Mouse (Mus musculus): ENCODE measurements around the gene Dab1. TPM values are rescaled to one million over a fixed set of nuclear protein-coding genes. Genes with fewer than 3 reads are reported as not detected.

Gene Dab1
- polyA plus RNA-seq, 1 experiment from 2014 or later, result 11.2 TPM

DNA sequence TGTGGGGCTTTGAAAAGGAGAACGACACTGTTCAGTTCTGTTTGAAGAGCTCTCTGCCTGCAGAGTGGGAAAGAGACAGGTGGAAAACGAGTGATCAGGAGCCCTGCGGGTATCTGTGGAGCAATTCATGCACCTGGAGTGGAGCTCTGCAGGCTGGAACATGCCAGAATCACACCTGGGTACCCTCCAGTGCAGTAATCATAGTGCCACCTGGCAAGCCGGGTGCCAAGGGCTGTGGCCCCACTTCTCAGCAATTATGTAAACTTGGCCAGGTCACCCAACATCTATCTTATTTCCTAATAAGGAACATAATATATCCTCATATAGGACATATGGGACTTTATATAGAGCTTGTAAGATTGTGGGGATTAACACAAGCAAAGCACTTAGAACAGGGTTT lies 156.6 kb downstream of the Dab1 start:
- ATAC-seq (ENCODE audit: insufficient read depth, low FRiP score, low read depth), result no peak
- Histone ChIP-seq H3K27ac (no peak overlapping the region), H3K4me2 (no peak overlapping the region), H3K4me3 (replicated peaks) (no peak overlapping the region), H3K9me3 (no peaks in the 10 kb centered on the region), H3K9ac (no peak overlapping the region), H3K27me3 (replicated peaks) (no peaks in the 10 kb centered on the region), H3K36me3 (no peaks in the 10 kb centered on the region), H3K4me1 (no peaks in the 10 kb centered on the region)
- 53% methylated on average over 4 of the region's 4 CpGs for WGBS

DNA sequence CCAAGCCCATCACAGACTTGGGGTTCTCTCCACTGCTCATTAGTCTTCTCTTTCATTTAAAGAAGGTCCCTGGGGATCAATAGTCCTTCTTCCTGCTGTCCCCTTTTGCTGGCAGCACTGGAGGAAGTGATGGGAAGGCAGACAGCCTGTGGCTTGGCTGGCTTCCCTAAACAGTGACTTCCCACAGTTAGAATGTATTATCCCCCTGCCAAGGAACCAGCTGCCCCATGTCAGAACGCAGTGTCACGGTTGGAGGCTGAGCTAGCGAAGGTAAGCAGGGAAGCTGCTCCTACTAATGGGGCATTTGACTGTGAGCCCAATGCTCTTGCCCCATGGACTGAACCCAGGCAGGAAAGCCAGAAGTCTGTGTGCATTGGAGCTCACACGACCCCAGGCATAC lies 162.2 kb downstream of the Dab1 start:
- Histone ChIP-seq H3K36me3 (no peaks in the 10 kb centered on the region), H3K9me3 (no peaks in the 10 kb centered on the region), H3K9ac (no peak overlapping the region), H3K4me3 (replicated peaks) (no peak overlapping the region), H3K27ac (peak overlapping the region; percentile 6; the same call in 1 of the 2 replicates), H3K4me2 (no peak overlapping the region), H3K4me1 (peaks cover 6% of the 10 kb centered on the region; the same call in 1 of the 2 replicates), H3K27me3 (replicated peaks) (no peaks in the 10 kb centered on the region)
- ATAC-seq (ENCODE audit: insufficient read depth, low FRiP score, low read depth), result peak; percentile 39; the same call in 1 of the 2 replicates
- WGBS, result 46% methylated on average over 4 of the region's 4 CpGs

DNA sequence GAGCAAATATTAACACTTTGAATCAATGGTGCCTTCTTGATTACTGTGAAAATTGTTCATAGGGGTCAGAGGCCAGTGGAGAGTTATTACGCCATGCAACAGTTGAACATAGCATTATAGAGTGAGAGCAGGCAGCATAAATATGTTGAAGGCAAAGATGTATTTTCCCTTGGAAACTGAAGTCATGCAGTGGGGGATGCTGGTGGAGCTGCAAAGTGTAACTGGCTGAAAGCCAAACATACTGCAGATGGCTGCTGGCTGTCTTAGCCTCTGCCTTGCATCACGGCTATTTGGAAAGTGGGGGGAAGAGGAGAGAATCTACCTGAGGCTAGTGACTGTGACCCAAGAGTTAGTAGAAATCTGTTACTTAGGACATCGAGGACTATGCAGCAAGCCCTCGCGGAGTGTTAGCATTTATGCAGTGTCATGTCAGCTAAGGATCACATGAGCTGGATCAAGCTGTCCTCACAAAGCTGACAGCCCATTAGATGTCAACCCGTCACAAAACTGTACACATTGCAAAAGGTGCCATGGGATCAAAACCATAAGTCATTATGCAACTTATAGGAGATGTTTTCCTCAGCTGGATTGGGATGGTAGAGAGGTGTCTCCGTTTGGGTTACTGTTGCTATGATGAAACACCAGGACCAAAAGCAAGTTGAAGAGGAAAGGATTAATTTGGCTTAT lies 164.5 kb downstream of the Dab1 start:
- Histone ChIP-seq H3K9me3 (no peaks in the 10 kb centered on the region), H3K36me3 (no peaks in the 10 kb centered on the region), H3K4me2 (no peak overlapping the region), H3K27me3 (replicated peaks) (no peaks in the 10 kb centered on the region), H3K4me1 (peaks cover 6% of the 10 kb centered on the region; the same call in 1 of the 2 replicates), H3K4me3 (replicated peaks) (no peak overlapping the region), H3K27ac (no peak overlapping the region), H3K9ac (no peak overlapping the region)
- WGBS, result 61% methylated on average over 7 of the region's 7 CpGs
- ATAC-seq (ENCODE audit: insufficient read depth, low FRiP score, low read depth), result peak; percentile 50; the same call in 1 of the 2 replicates

DNA sequence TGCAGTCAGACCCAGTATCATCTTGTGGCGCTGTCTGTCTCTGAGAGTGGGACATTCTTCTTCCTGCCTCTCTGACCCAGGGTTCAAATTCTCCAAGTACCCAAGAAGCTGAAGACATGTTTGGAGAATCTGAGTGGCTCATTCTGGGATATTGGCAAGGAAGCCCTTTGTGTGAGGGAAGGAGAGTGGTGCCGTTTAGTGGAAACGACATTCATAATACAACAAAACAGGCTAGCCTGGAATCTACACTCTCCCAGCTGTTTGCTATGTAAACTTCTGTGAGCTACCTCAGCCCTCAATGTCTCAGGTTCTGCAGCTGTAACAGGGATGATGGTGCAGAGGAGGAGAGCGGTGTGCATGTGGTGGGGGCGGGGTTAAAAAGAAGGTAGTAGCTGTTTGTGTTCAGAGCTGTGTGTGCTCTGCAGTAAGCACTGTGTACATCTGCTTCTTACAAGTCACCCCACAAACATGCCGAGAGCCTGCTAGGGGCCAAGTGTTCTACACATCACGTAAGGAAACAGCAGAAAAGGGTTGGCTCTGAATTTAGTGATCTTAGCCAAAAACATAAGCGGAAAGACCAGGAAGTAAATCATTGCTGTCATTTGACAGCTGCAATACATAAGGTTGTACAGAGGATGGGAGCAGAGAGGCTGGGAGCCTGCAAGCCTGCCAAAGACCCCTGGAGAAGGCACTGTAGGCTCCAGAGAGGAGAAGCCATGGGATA lies 174.6 kb downstream of the Dab1 start:
- Histone ChIP-seq H3K36me3 (no peaks in the 10 kb centered on the region), H3K4me2 (no peak overlapping the region), H3K9me3 (no peaks in the 10 kb centered on the region), H3K9ac (no peak overlapping the region), H3K27ac (peak overlapping the region; percentile 78), H3K27me3 (replicated peaks) (no peaks in the 10 kb centered on the region), H3K4me3 (replicated peaks) (no peak overlapping the region), H3K4me1 (peaks cover 3% of the 10 kb centered on the region; the same call in 1 of the 2 replicates)
- ATAC-seq (ENCODE audit: insufficient read depth, low FRiP score, low read depth), result peak; percentile 82
- 40% methylated on average over 8 of the region's 8 CpGs for WGBS

DNA sequence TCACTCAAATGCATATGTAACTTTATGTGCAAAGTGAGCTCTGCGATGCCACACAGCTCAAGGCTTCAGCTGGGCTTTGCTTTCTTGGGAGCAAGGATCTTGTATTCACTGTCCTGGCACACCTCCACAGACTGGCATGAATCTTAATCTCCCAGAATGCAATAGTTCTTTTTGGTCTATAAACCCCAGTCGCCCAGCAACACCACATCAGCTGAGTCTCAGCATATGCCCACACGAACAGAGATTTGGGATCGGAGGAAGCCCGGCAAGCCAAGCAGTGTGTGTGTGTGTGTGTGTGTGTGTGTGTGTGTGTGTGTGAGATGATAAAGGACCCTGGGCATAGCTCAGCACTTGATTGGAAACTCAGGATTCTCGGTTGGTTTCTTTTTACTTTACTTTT lies 177.3 kb downstream of the Dab1 start:
- Histone ChIP-seq H3K9me3 (no peaks in the 10 kb centered on the region), H3K36me3 (no peaks in the 10 kb centered on the region), H3K27me3 (replicated peaks) (no peaks in the 10 kb centered on the region), H3K9ac (no peak overlapping the region), H3K4me2 (no peak overlapping the region), H3K4me1 (peaks cover 3% of the 10 kb centered on the region; the same call in 1 of the 2 replicates), H3K4me3 (replicated peaks) (no peak overlapping the region), H3K27ac (no peak overlapping the region)
- 79% methylated on average over 6 of the region's 6 CpGs for WGBS
- ATAC-seq (ENCODE audit: insufficient read depth, low FRiP score, low read depth), result no peak

DNA sequence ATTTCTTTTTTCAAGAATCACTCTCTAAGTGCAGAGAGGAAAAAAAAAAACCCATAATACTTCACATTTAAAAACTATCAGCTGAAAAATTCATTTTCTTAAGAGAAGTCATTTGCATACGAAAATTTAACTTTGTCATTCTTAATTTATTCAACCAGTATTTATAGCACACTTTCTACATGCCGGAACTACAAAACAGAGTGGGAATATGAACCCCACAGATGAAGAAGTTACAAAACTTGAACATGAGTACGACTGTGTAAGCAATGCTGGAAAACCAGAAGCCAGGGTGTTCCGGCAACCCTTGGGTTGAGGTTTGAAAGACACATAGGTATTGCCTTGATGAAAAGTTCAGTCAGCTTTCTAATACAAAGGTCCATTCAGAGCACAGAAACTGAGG lies 183.3 kb downstream of the Dab1 start:
- 85% methylated on average over 4 of the region's 4 CpGs for WGBS

DNA sequence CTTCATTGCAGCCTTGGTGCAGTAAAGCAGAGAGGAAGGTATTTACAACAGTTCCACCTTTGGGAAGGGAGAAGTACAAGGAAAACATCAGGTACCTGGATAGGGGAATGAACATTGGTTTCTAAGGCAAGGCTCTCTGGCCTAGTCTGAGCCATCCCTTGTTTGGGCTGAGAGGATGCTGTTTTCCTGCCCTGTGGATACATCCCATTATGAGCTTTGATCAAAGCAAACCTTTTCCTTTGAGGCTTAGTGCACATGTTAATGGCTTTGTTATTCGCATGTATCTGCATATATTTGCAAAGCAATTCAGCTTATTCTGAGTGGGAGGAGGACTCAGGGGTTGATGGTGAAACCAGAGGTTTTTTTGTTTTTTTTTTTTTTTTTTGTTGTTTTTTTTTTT lies 185.3 kb downstream of the Dab1 start:
- ATAC-seq (ENCODE audit: insufficient read depth, low FRiP score, low read depth), result no peak
- 54% methylated on average over 1 of the region's 1 CpGs for WGBS
- no peaks in the 10 kb centered on the region for H3K27me3 ChIP-seq (replicated peaks)

More for the DNA sequence above, 183.3 kb downstream of the Dab1 start:
- no peak for ATAC-seq (ENCODE audit: insufficient read depth, low FRiP score, low read depth)
- Histone ChIP-seq H3K27me3 (replicated peaks) (no peaks in the 10 kb centered on the region), H3K4me2 (no peak overlapping the region), H3K36me3 (no peaks in the 10 kb centered on the region), H3K4me3 (replicated peaks) (no peak overlapping the region), H3K9ac (no peak overlapping the region), H3K9me3 (no peaks in the 10 kb centered on the region), H3K4me1 (no peaks in the 10 kb centered on the region), H3K27ac (no peak overlapping the region)

DNA sequence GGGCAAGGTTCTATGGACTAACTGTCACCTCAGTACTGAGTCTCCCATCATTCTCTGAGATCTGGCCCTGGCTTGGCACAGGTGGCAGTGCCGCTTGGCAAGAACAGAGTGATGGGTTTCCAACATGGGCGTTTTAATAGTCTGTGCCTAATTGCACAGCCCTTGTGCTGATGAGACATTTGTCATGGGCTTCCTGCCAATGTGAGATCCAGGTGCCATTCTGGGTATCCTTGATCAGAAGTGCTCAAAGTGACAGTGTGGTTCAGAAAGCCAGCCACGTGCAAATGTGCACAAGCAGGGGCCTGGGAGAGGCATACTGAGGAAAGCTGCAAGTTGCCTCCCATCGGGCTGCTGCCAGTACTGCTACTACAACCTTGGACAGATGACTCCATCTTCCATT lies 203.5 kb downstream of the Dab1 start:
- Histone ChIP-seq H3K4me3 (replicated peaks) (no peak overlapping the region), H3K9ac (no peak overlapping the region), H3K27ac (no peak overlapping the region), H3K9me3 (no peaks in the 10 kb centered on the region), H3K4me1 (no peaks in the 10 kb centered on the region), H3K36me3 (no peaks in the 10 kb centered on the region), H3K4me2 (no peak overlapping the region), H3K27me3 (replicated peaks) (no peaks in the 10 kb centered on the region)
- WGBS, result 78% methylated on average over 4 of the region's 4 CpGs
- no peak for ATAC-seq (ENCODE audit: insufficient read depth, low FRiP score, low read depth)

More for the DNA sequence above, 185.3 kb downstream of the Dab1 start:
- Histone ChIP-seq H3K9me3 (no peaks in the 10 kb centered on the region), H3K4me3 (replicated peaks) (no peak overlapping the region), H3K4me2 (no peak overlapping the region), H3K36me3 (no peaks in the 10 kb centered on the region), H3K9ac (no peak overlapping the region), H3K27ac (no peak overlapping the region), H3K4me1 (no peaks in the 10 kb centered on the region)

DNA sequence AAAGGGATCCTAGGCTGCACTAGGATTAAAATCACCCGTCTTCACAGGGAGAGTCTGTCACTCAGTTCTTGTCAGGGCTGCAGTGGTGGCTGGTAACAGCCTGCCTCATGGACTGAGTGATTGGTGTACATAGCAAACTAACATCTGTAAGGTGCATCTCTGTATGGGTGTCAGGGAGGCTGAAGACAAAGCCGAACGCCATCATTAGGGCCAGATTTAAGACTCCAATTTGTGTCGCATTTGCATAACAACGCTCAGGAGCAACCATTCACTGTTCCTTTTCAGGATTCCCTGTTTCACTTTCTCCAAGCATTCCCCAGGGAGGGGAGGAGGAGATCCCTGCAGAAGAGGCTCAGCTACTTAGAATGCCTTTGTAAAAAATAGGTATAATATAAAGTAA lies 219.2 kb downstream of the Dab1 start:
- no peaks in the 10 kb centered on the region for H3K27me3 ChIP-seq (replicated peaks)

DNA sequence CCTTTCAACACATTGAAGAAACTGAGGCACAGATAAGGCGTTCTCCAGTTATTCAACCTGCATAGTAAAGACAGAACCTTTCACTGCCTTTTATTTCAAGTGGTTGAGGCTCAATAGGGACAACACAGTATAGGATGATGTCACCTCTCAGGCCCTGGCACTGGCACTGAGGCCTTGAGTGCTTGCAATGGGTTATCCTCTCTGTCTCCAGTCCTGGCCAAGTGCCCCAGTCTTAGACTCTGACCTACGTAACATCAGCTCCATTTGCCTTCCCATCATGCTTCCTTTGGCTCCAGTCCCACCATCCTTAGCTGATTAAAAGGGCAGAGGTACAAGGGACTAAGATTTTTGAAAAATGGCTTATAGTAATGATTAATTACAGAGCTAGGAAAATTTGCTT lies 220.4 kb downstream of the Dab1 start:
- no peak for ATAC-seq (ENCODE audit: insufficient read depth, low FRiP score, low read depth)
- no peak overlapping the region for H3K27ac ChIP-seq
- no peaks in the 10 kb centered on the region for H3K4me1 ChIP-seq
- H3K4me3 ChIP-seq (replicated peaks), result no peak overlapping the region
- WGBS, result 81% methylated on average over 2 of the region's 2 CpGs
- no peaks in the 10 kb centered on the region for H3K36me3 ChIP-seq
- H3K9me3 ChIP-seq, result no peaks in the 10 kb centered on the region
- no peak overlapping the region for H3K9ac ChIP-seq
- H3K4me2 ChIP-seq, result no peak overlapping the region
- no peaks in the 10 kb centered on the region for H3K27me3 ChIP-seq (replicated peaks)

More for the DNA sequence above, 219.2 kb downstream of the Dab1 start:
- Histone ChIP-seq H3K9ac (no peak overlapping the region), H3K9me3 (no peaks in the 10 kb centered on the region), H3K4me2 (no peak overlapping the region), H3K27ac (no peak overlapping the region), H3K36me3 (no peaks in the 10 kb centered on the region), H3K4me1 (no peaks in the 10 kb centered on the region), H3K4me3 (replicated peaks) (no peak overlapping the region)
- no peak for ATAC-seq (ENCODE audit: insufficient read depth, low FRiP score, low read depth)
- 55% methylated on average over 5 of the region's 5 CpGs for WGBS

DNA sequence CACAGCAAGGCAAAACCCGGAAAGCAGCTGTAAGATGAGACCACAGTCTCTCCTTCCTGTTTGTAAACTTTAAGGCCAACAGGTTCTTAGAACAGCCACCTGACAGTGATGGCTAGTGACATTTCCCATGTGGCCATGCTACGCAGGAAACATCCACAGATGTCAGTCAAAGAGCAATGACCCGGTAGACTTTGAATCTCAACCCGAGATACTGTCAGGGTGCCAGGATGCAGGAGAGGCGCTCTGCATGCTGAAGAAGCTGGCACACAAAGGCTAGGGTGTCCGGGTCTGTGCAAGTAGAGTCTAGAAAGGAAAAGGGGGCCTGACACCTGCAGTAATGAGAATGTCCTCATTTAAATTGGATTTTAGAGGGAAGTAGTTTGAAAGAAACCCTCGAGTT lies 222.0 kb downstream of the Dab1 start:
- Histone ChIP-seq H3K4me3 (replicated peaks) (no peak overlapping the region), H3K27ac (no peak overlapping the region), H3K27me3 (replicated peaks) (no peaks in the 10 kb centered on the region), H3K36me3 (no peaks in the 10 kb centered on the region), H3K4me1 (no peaks in the 10 kb centered on the region), H3K9me3 (no peaks in the 10 kb centered on the region), H3K4me2 (no peak overlapping the region), H3K9ac (no peak overlapping the region)
- 53% methylated on average over 7 of the region's 7 CpGs for WGBS
- ATAC-seq (ENCODE audit: insufficient read depth, low FRiP score, low read depth), result no peak

DNA sequence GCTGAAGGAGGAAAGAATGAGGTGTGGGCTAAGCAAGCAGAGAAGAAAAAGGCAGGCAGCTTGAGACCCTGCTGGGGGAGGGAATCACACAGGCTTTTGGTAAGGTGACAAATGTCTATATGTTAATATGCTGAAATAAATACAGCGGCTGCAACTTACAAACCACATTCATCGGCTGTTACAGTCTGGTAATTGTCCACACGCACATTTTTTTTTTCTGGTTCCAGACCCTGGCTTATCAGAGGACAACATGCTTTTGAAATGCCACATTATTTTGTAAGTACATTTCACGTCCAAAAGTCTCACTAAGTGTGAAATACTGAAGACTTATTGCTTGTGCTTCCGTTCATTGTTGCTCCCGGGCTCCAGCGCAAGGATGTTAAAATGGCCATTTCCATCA lies 225.5 kb downstream of the Dab1 start:
- no peaks in the 10 kb centered on the region for H3K27me3 ChIP-seq (replicated peaks)
- no peak for ATAC-seq (ENCODE audit: insufficient read depth, low FRiP score, low read depth)
- no peaks in the 10 kb centered on the region for H3K36me3 ChIP-seq

More for the DNA sequence above, 225.5 kb downstream of the Dab1 start:
- no peak overlapping the region for H3K4me3 ChIP-seq (replicated peaks)
- 62% methylated on average over 7 of the region's 7 CpGs for WGBS
- H3K4me1 ChIP-seq, result no peaks in the 10 kb centered on the region
- no peak overlapping the region for H3K4me2 ChIP-seq
- no peak overlapping the region for H3K27ac ChIP-seq
- no peaks in the 10 kb centered on the region for H3K9me3 ChIP-seq
- H3K9ac ChIP-seq, result no peak overlapping the region
